Mouse (Mus musculus): Measurements from ENCODE around the gene Tmcc3.

Gene Tmcc3

DNA sequence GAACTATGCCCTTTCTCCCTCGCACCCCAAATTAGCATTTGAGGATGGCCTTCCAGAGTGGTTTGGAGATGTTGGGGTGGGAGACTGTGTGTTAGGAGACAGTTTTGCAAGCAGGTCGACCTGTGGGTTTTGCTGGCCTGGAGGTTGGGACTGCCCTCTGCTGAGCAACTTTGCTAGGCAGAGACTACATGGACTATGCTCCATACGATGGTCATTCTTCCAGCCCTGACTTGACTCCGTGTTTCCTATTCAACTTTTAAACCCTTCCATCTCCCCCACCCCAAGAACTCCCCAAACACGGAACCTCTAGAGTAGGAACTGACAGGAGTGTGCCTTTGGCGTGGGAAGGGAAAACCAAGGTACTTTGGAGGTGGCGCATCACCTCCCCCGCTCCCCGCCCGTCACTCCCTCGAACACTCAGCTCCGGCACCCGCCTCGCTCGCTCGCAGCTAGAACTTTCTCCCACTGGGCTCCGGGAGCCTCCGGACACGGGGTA lies at the start of gene Tmcc3:
Tmcc3 (plus strand) TSS at position 439 of the 496 bp plus-strand sequence.
- DNase-seq: peak; percentile 34

DNA sequence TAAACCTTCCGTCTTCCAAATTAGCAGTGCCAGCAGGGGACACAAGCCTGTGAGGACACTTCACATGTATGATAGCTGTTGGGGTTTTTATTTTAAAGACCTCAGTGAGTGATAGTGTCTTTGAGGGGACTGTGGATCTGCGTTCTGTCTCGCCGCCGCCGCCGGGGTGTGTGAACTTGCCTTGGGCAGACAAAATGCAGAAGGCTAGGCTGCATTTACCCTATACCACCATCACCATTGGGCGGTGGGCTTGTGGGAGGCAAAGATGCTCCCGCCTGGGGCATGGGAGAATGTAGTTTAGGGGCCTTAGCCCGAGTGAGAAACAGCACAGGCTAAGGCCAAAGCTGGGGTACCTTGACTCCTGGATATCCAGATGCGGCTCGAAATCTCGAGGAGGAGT lies 49.1 kb upstream of the Tmcc3 start:
- no peak for DNase-seq

DNA sequence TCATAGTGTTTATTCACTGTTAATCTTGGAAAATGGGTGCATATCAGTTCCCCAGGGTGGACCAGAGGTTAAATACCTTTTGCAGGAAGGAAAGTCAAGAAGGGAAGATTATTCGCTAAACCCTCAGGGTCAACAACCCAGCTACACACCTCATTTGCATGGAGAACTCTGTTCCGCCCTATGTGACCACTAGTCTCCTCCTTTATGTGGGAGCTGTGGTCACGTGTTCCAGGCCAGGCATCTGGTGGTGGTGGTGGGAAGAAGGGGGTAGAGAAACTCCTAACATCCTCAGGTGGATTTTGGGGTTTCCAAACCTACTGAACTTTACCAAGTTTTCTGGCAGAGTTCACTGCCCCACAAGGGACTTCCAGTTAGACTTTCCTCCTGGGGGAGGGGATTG lies 48.5 kb upstream of the Tmcc3 start:
- DNase-seq: no peak

- no peak for DNase-seq
These were observed 45.9 kb upstream of the Tmcc3 start for GRCm38 (mm10) chr10:94265656-94266542.

- DNase-seq: no peak
These were observed 36.4 kb upstream of the Tmcc3 start for GRCm38 (mm10) chr10:94275321-94275720.

GRCm38 (mm10) chr10:94276511-94276910 lies 35.2 kb upstream of the Tmcc3 start:
- no peak for DNase-seq

DNA sequence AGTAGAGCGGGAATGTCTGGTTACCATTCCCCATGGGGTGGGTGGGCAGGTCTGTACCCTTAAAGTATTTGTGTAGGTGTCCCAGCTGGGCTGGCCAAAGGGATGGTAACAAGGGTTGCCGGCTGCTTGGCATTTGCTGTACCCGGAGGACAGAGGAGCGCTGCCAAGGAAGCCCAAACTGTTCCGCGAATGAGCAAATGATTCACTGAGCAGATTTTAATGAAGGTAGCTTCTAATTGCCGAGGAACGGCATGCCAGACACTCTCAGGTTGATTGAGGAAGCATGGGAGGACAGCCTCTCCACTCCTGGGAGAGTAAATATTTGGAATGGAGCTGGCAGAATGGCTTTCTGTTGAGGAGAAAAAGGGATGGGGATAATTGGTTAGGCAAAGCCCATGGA lies 29.6 kb upstream of the Tmcc3 start:
- no peak for DNase-seq

DNA sequence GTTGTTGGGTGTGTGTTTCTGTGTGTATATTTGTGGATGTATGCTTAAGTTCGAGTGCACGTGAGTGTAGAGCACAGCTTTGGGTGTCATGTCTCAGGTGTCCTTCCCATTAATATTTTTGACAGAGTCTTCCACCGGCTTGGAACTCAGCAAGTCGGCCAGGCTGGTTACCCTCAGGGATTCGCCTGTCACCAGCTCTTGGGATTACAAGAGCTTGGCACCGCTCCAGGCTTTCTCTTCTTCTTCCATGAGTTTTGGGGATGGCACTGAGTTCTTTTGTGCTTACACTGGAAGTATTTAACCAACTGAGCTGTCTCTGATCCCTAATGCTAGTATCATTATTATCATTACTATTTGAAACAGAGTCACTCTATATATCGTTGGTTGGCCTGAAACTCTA lies 29.0 kb upstream of the Tmcc3 start:
- DNase-seq: no peak

- no peak for DNase-seq
These were observed 17.3 kb upstream of the Tmcc3 start for GRCm38 (mm10) chr10:94294437-94294836.

DNA sequence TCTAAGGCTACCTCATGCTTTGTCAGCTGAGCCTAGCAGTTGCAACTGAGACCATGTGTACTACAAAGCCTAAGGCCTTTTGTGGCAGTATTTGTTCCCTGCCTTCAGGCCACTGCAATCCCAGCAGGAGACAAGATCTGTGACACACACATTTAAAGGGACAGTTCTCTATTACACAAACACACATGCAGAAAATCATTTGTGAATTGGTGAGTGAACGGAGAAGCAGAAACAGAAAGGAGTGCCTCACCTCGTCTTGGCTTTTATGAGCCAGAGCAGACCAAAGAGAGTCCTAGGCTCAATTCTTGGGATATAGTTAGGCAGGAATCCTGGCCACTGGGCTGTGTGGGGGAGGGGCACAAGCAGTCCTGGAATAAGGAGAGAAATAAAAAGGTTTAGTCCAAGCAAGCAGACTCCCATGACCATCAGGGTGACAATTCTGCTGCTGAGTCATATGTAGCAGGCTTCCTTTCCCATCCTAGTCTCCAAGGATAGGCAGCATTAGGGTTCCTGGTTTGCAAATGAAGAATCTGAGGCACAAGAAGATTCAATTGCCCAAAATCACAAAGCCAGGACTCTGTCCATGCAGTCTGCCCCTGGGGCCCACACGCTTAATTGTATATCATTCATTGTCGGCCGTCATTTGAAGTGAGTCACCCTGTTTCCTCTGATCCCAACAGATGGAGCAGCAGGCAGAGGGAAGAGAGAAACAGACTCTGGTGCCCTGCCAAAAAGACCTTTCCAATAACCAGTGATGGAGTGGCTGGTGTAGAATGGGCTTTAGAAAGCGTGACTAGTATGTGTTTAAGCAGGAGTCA lies 16.6 kb upstream of the Tmcc3 start:
- DNase-seq: peak; percentile 43

DNA sequence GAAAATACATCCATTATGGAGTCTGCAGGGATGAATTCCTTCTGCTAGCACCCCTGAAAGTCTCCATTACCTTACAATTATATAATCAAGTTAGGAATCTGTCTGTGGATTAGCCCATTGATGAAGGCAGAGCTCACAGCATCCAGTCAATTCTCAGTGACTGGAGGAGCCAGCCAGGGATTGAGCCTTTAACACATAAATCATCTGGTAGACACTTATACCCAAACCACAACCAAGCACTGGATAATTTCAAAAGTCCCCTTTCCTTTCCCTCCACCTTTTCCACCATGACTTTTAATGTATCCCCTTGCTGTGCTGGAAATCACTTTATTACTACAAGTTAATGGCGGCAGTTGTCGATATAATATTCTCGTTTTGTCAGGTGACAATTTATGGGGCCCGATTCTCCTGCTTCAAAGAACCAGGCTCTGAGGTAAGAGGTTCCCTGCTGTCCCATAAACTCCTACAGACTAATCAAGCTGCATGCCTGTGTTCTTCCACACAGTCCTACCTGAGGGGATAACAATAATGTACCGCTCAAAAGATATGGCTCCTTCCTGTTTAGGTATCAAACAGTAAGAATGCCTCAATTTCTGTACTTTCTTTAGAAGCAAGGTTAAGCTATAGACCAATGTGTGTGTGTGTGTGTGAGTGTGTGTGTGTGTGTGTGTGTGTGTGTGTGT lies 15.7 kb upstream of the Tmcc3 start:
- no peak for DNase-seq

DNA sequence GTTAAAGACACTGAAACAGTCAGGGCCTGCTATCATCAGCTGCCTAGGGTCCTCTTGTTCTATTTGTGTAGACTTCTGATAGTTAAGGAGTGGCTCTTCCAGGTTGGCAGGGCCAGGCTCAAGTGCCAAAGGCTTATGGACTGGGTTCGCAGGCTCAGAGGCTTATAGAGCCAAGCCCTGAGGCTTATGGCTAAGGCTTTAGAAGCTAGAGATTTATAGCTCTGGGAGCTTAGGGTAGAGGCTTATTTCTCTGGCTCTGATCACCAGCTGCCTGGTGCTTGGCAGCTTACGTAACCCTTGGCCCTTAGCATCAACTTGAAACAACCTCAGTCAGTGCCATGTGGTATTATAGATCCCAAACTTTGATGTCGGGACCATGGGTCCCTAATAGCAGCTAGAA lies 13.3 kb upstream of the Tmcc3 start, which contains the start of gene Gm4792:
Gm4792 (minus strand) TSS at position 233 of the 400 bp plus-strand sequence.
- DNase-seq: no peak

GRCm38 (mm10) chr10:94299301-94299700 lies 12.4 kb upstream of the Tmcc3 start:
- no peak for DNase-seq

- no peak for DNase-seq
These were observed 7.6 kb upstream of the Tmcc3 start for GRCm38 (mm10) chr10:94304064-94304657.

DNA sequence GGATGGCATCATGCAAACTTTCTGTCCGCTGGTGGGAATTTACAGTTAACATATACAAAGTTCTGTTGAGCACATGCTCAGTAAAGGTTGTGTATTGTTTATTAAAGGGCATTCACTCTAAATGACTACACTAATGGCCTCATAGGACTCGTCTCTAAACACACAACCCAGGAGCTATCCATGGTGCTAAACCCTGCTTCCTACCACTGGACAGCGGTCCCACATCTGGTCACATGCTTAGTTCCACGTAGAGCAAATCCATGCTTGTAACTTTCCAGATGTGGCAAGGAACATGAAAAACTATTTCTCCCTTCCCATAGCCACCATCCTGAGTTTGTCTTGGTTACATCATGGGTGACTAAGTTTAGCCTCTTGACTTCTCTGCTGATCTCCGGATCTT lies 6.2 kb upstream of the Tmcc3 start:
- peak; percentile 76 for DNase-seq

- no peak for DNase-seq
These were observed 1.1 kb upstream of the Tmcc3 start for GRCm38 (mm10) chr10:94310499-94311267.

- peak; percentile 58 for DNase-seq
These were observed 412 bp downstream of the Tmcc3 start for GRCm38 (mm10) chr10:94312007-94312715.

DNA sequence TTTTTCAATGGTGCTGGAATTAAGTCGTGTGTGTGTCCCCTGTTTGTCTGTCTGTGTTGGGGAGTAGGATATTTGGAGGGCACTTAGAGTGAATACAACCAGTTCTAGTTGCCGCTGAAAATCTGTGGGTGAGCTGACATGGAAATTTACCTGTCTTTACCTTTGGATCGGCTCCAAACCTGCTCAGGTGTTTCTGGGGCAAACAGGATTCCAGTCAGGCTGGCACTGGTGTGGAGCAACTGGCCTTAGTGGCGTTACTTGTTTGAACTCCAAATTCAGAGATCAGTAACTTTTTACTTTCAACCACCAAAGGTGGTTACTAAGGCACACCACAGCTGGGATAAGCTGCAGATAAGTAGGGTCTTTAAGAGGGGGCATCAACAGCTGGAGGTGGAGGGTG lies 1.4 kb downstream of the Tmcc3 start:
- DNase-seq: no peak

GRCm38 (mm10) chr10:94318574-94318973 lies 6.8 kb downstream of the Tmcc3 start:
- DNase-seq: no peak

DNA sequence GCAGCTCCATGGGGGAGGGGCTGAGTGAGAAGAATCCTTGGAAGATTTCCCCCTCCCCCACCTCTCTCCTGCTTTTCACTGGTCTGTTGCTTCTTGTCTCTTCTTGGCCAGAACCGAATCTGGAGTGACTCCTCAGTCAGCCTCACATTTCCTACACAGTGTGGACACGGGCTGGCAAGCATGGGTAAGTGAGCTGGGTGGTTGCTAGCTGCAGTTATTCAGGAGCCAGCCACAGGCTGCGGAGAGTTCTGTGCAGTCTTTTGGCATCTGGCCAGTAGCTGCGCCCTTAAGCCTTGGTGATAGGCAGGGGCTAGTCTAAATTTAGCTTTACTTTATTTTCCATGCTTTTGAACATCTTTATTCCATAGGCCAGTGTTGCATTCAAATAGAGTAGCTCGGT lies 18.2 kb downstream of the Tmcc3 start:
- no peak for DNase-seq

Measured in embryo, embryonic 11 days (tissue).